Mouse (Mus musculus) small intestine, adult 2 months (tissue): Measurements from ENCODE around the gene Mrgpra2b.
"Not testable (repeated sequence)": the region's sequence is repeated elsewhere in the genome, so short reads cannot be mapped to it uniquely, and the experiment has no call there.

Experiments
- CTCF ChIP-seq: fragments of 200-500 bp; IDR thresholded peaks from 2 replicates; pipeline ENCODE4 v1.5.1; 2012; ENCODE audit warnings: low read depth, mild to moderate bottlenecking, control low read depth, inconsistent platforms, low read length, moderate library complexity, mixed read lengths; ENCODE audit not compliant: insufficient replicate concordance, insufficient read length; ENCODE audit errors: extremely low read depth
- POLR2A ChIP-seq: fragments of 200-500 bp; IDR thresholded peaks from 2 replicates; pipeline ENCODE4 v1.6.1; 2012; ENCODE audit warnings: low read depth, mild to moderate bottlenecking, control low read depth, inconsistent platforms, low read length, moderate library complexity

- not testable (repeated sequence) for TF ChIP-seq CTCF, POLR2A
These were observed 82.9 kb downstream of the Mrgpra2b start for GRCm38 (mm10) chr7:47445729-47446128.
